Mouse (Mus musculus) adrenal gland, postnatal 36 days (tissue): ENCODE measurements around the gene Car6. TPM values are rescaled to one million over a fixed set of nuclear protein-coding genes. Genes with fewer than 3 reads are reported as not detected.
A peak's percentile ranks its signal among the peaks of the same experiment; 100 is the strongest.

Experiments used
- DNase-seq, 2 experiments: peaks; one replicate each; pipeline ENCODE4 v3.0.0; 2021; ENCODE audit warnings: mixed read lengths in 1 of 2
- long read RNA-seq, 2 experiments: library from polyadenylated mRNA; stranded (forward); transcript quantifications; one replicate each; pipeline ENCODE4 v2.0.0; 2021; ENCODE audit warnings: borderline sequencing depth in 2 of 2
- total RNA-seq, 2 experiments: library from RNA; stranded (reverse); gene quantifications; 2 replicates each; pipeline ENCODE4 v1.2.3; 2021

Gene Car6
- 1 to 10 TPM in 1 of 2 experiments, under 1 TPM in 1; 0.79 to 1.6 TPM for total RNA-seq
- long read RNA-seq, experiment 1, partial matches to known transcripts: 0 of 2 reads
- long read RNA-seq, experiment 1, other reads (novel, unspliced or antisense): 2 of 2 reads
- long read RNA-seq, experiment 2, partial matches to known transcripts: 0 of 1 reads
- long read RNA-seq, experiment 2, other reads (novel, unspliced or antisense): 1 of 1 reads

DNA sequence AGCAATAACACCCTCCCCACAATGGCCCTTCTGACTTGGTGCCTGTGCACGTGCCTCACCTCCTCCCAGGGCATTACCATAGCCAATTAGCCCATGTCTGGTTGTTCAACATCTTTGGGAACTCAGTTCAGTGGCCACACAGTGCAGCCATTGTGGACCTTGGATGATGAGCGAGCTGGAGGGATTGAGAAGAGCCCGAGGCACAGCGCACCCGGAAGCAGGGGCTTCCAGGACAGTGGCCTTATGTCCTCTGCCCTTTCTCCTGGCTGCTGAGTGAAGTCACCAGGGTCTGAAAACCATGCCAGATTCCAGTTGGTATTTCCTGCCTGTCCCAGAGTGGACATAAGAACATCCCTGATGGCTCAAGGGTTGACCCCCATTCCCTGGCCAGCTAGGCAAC is at the start of gene Car6:
Gene Car6 (minus strand): TSS at position 101 of the 400 bp plus-strand sequence.
- no peak for DNase-seq

DNA sequence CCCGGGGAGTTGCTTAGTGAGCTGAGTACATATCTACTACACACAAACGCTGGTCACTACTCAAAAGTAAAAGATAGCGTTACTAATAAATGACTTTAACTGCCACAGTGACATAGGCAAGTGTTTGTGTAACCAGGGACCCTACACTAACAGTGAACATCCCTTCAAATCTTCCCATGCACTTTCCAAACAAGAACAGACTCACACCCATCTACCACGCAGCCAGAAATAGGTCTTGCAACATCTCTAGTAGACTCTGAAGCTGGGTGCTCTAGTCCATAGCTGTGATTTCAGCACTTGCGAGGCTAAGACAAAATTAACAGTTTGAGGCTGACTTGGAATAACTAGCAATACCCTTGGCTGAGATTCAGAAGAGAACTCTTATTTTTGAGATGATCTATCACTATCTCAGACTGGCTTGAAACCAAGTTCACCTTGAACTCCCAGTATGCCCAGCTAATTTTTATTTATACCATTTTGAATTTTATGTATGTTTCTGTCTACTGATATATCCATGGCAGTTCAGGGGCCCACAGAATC is 48.7 kb upstream of the Car6 start:
- no peak for DNase-seq

DNA sequence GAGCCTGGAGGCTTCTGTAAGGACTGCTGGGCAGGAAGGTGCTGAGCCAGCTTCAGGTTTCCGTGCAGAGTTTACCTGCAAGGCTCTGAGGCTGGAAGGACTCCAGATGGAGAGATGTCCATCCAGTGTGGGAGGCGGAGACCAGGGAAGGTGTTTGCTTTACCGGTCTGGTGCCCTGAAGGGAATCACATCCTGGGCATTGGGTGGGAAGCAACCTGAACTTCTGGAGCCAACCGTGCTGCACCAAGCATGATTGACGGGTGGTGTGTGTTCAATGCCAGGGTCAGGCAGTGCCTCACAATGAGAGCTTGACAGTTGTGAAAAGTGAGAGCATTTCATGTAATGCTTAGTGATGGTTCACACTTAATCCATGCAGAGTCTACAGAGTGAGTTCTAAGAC is 47.8 kb upstream of the Car6 start:
- DNase-seq: no peak

DNA sequence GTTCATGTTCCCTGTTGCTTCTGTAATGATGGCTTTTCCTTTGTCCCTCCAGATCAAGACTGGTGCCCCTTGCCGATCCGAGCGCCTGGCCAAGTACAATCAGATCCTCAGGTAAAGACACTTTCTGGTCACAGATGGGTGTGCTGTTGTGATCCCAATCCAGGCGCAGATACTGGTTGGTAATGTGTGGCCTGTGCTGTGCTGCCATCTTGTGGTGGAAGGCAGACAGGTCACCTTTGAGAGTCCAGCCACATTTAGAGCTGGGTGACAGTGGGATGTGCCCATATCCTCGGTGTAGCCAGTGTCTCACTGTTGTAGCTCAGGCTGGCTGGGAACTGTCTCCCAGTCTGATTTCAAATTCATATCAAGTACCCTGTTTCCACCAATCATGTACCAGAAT is 46.9 kb upstream of the Car6 start:
- peak; percentile 71 to 77 for DNase-seq

DNA sequence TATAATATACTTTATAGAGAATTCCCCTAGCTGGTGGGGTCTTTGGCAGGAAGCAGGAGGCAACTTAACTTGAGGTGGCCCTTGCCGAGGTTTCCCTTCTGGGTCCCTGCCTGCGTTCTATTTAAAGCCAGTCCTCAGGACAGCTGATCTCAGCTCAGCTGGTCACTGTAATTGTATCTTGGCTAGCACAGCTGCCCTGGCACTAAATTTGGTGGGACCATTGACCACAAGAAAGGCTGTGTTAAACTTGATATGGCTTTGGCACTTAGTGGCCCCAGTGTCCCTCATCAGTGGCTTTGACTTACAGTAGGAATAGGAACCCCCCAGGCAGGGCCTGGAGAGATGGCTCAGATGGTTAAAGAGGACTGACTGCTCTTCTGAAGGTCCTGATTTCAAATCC is 44.7 kb upstream of the Car6 start:
- DNase-seq: no peak

- no peak for DNase-seq
These were observed 41.6 kb upstream of the Car6 start for GRCm38 (mm10) chr4:150242745-150243144.

DNA sequence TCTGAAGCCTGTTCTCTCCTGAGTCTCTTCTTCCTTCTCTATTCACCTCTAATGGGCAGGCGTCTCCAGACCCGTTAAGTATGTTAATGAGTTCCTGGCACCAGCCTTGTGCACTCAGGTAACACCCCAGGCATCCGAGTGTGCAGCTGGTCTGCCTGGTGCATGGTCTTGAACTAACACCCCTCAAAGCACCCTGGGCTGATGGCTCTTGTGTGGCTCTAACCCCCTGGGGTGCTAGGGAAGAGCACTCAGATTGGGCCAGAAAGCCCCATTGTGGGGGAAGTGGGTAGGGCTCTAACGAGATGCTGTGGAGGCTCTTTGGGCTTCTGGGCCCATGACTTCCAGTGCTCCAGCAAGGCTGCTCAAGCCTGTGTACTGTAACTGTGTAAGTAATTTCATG is 40.6 kb upstream of the Car6 start:
- no peak for DNase-seq

- no peak for DNase-seq
These were observed 39.3 kb upstream of the Car6 start for GRCm38 (mm10) chr4:150240381-150240886.

DNA sequence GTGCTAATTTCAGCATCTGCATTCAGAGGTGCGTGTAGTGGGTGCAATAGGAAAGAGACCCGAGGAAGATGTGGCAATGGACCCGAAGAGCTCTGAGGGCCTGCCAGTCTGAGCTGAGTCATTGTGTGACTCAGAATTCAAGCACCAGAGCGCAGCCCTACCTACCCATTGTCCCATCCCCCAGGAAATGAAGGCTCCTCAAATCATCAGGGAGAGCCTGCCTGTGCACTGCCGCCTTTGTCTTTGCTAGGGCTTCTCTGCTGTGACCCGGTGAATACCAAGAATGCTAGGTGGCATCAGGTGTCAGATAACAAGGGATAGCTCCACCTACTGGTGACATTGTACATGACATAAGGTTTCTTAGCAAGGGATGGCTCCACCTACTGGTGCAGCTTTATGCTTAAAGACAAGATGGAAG is 38.8 kb upstream of the Car6 start:
- DNase-seq: peak; percentile 66 to 67

DNA sequence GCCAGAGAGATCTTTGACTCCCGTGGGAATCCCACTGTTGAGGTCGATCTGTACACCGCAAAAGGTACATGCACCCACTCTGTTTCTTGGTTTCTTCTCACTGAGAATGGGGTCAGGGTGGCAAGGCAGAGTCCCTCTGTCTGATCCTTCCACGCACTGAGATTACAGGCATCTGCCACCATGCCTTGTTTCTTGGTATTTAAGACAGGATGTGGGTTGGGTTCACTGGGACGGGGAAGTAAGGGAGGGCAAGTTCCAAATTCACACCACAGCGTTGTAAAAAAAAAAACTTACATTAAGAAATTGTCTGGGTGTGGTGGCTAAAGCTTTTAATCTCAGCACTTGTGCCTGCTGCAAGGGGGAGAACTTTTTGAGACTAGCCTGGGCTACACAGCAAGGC is 38.4 kb upstream of the Car6 start:
- no peak for DNase-seq

- DNase-seq: no peak
These were observed 38.0 kb upstream of the Car6 start for GRCm38 (mm10) chr4:150239087-150239480.

- peak in 1 of 2 experiments; percentile 34 for DNase-seq
These were observed 37.4 kb upstream of the Car6 start for GRCm38 (mm10) chr4:150238433-150239086.

DNA sequence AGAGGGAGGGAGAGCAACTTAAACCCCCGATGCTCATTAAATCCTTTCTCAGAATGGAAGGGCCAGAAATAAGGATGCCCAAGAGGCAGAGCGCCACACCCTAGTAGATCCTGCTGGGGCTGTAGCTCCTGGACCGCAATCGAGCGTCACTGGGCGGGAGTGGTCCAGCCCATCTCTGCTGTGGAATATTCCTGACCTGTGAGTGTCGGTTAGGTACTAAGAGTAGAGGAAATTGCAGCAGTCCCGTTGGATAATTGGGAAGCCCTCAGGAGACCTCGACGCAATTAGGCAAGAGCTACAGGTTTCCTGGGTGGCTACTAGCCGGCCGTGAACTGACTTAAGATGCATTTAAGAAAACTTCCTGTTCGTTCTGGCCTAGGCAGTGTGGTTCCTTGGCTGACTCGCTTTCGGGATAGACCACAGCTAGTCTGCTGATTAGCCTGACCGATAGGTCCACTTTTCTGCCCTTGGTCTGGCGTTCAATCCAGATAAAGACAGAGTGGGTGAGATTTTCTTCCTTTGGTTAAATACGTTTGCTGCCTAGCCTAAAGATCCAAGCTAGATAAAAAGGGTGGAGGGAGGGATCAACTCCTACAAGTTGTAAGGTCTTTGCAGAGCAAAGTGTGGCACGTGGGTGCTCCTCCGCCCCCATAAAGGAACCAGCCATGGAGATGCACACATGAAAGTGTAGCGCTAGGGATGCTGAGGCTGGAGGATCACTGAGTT is 36.7 kb upstream of the Car6 start:
- peak; percentile 52 to 61 for DNase-seq

DNA sequence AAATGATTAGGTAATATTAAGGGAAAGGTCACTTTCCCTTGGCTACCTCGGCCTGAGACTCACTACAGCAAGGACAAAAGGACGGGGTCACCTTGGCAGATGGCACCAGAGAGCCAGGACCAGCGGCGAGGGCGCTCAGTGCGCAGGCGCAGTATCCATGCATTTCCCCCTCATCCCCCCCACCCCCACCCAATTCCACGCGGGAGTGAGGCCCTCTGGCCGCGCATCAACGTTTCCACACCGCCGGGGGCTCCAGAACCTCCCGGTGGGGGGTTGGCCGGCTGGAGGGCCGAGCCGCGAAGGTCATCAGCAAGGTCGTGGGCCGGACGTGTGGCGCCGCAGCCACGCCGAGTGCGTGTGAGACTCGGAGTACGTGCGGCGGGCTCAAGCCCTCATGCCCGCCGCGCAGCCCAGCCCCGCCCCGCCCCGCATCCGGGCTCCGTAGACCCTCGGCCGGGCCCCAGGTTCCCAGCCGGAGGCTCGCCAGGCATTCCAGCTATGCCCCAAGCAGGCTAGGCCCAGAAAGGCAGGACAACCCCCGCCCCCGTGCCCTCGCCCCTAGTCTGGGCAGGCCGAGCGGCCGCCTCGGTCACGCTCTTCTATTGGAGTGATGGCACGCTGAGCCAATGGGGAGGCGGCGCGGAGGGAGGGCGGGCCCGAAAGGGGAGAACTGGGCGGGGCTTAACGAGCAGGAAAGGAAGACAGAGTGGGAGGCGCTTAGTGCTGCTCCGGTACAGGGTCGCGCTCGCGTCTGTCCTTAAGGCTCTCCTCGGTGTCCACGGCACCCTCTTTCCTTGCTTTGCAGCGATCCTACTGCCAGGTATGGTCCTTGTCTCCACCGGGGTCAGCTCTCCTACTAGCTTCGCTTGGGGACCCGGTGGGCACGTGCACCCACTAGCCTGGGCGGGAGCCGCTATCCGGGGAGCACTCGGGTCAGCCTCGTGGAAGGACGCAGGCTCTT is 35.7 kb upstream of the Car6 start, which contains the start of gene Eno1:
Gene Eno1 (plus strand): TSS at position 201 of the 961 bp plus-strand sequence.
- DNase-seq: peak; percentile 96 to 98

DNA sequence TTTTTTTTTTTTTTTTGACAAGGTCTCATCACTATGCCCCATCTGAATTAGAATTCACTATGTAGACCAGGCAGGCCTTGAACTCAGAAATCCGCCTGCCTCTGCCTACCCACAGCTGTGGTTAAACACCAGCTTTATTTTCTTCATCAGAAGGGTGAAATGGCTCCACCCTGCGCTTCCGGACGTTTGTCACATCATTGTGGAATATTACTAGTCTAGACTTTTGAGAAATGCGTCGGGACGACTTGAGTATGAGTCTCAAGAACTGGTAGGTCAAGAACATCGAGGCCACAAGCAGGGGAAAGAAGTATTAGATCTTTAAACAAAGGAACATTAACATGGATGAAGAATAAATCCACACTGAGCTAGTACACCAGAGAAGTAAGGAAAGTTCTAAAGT is 34.9 kb upstream of the Car6 start:
- no peak for DNase-seq

- no peak for DNase-seq
These were observed 34.5 kb upstream of the Car6 start for GRCm38 (mm10) chr4:150235585-150235984.

GRCm38 (mm10) chr4:150234599-150235327 is 33.6 kb upstream of the Car6 start:
- no peak for DNase-seq

DNA sequence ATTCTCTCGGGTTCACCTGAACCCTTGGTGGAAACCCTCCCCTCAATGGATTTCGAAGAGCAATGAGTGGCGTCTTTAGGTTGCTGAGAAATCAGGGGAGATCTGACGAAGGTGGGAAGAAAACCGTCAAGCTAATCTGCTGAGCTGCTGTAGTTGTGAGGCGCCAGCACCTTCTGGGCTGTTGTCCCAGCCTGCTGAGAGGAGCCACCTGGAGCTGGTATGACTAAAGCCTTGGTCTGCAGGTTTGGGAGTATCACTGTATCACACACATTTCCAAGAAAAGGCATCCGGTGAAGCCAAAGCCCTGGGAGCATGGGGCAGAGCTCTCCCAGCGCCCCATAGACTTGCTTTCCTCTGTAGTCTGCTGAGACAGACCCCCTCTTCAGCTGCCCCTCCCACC is 30.7 kb upstream of the Car6 start:
- DNase-seq: no peak

- DNase-seq: peak; percentile 22 to 50
These were observed 29.6 kb upstream of the Car6 start for GRCm38 (mm10) chr4:150230460-150231407.
